Mouse (Mus musculus) T-cell, adult 2 months (primary cell): ENCODE data around the gene Usp10.

Experiments
- DNase-seq: peaks from one replicate; pipeline ENCODE4 v3.0.0; 2022; ENCODE audit warnings: low spot score

Gene Usp10

DNA sequence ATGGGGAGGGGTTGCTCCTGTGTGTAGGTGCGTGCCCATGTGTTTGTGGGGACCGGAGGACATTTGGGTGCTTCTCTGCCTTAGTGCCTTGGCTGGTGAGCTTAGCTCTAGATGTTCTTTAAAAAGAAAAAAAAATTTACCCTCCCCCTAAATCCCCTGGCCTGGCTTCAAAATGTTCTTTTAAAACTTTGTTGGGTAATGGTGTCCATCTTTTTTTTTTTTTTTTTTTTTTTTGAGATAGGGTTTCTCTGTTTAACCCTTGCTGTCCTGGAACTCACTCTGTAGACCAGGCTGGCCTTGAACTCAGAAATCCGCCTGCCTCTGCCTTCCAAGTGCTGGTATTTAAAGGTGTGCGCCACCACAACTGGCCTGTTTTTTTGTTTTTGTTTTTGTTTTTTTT lies 5.1 kb downstream of the Usp10 start:
- DNase-seq: no peak

DNA sequence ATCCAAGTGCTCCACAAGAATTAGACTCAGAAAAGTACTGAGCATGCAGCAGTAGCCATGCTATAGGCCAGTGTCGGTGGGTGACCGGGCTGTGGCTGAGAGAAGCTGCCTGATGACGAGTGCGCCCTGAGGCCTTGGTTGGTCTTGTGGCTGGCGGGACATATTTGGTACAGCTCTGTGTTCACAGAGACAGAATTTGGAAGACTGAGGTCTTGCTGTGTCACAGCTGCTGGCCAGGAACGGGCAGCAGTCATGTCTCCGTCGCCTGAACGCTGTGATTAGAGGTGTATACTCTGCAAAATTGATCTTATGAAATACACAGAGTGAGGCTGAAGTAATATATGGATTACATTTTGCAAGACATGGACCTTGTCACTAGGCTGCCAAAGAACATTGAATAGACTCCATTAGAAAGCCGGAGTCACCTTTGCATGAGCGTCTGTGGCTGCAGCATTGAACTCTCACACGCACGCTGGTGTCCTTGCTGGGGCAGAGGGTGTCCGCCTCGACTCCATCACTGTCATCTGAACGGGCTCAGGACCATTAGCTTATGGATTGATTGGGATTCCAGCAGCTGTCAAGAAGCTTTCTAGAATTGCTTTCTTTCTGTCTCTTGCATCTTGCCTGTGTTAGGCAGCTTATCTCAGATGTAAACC lies 6.2 kb downstream of the Usp10 start:
- no peak for DNase-seq

- DNase-seq: no peak
Observed at GRCm38 (mm10) chr8:119917415-119917814, 7.3 kb downstream of the Usp10 start.

- DNase-seq: no peak
Observed at GRCm38 (mm10) chr8:119918155-119918567, 8.0 kb downstream of the Usp10 start.

DNA sequence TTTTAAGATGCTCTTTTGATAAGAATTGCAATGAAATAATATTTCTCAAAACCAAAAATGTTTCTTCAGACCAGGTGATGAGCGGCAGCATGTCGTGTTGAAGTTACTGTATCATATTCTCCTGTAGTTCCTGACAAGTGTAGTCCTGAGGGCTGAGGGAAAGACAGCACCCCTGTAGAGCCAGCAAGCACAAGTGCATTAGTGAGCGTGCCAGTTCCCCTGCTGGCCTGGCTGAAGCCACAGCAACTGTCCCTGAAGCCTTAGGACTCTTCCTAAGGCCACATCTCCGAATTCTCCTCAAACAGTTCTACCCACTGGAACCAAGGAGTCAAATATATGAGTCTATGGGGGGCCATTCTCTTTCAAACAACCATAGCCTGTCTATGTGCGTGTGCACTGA lies 13.1 kb downstream of the Usp10 start:
- no peak for DNase-seq

DNA sequence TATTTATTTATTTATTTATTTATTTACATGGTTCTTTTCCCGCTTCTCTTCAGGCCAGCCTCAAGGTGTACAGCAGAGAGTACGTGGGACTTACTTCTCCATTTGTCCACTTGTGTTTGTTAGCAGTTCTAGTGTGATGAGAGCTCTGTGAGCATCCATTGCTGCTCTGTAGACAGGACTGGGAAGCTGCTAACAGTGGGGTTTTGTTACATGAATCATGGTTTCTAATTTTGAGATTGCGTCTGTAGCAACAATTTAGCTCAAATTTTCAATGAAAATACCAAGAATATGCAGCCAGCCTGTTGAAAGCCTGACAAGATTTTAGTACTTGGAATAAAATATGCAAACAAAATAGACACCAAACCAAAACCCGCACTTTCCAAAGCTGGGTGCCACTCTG lies 15.3 kb downstream of the Usp10 start:
- no peak for DNase-seq

DNA sequence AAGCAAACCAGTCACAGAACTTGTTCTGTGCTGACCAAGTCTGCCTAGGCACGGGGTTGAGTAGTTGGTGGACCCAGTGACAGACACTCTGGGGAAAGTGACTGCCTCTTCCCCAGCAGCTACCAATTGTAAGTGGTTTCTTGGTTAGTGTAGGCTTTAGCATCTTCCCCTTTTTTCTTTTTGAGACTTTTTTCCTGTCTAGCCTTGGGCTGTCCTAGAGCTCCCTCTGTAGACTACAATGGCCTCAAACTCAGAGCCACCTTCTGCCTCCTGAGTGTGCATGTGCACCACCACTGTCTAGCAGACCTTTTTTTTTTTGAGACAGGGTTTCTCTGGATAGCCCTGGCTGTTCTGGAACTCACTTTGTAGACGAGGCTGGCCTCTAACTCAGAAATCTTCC lies 16.3 kb downstream of the Usp10 start:
- peak; percentile 47 for DNase-seq

DNA sequence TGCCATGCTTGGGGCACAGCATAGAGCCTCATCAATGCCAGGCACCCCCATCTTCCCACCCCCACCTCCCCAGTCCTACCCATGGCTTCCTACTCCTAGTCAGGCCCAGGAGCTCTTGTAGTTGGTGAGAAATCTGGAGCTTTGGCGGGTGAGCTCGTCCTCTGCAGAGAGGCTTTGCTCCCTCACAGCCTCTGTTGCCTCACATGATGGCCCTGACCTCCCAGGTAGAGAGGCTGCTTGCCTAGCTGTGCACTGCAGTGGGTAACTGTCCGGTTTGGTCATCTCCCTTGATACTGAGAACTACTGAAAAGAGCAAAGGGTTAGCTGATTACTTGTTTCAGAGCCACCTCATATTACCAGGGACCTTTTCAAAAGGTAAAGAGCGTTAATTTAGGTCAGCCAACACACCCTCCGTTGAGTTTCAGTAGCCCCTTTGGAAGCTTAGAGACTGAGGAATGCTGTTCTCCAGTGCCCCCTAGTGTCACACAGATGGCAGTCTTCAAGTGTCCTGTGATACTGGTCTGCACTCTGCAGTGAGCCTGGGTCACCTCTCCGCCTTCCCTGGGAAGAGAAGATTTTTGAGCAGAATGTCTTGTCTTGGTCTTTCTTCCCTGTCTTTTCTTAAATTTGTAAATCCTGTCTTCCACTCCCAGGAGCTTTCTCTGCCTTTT lies 17.4 kb downstream of the Usp10 start:
- peak; percentile 23 for DNase-seq

GRCm38 (mm10) chr8:119931317-119931716 lies 21.2 kb downstream of the Usp10 start:
- DNase-seq: no peak

DNA sequence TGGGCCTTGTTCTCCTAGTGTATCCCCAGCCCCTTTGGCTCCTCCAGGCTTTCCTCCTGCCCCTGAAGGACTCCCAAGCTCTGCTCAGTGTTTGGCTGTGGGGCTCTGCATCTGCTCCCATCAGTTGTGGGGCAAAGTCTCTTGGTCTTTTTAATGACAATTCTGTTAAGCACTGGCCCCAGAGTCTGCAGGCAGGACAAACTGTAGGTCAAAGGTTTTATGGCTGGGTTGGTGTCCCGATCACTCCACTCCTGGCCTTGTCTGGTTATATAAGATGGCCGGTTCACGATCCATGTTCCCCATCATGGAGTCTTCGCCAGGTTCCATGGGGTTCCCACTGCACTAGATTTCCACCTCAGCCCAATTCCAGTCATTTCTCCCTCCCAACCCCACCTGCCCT lies 23.5 kb downstream of the Usp10 start:
- DNase-seq: no peak

DNA sequence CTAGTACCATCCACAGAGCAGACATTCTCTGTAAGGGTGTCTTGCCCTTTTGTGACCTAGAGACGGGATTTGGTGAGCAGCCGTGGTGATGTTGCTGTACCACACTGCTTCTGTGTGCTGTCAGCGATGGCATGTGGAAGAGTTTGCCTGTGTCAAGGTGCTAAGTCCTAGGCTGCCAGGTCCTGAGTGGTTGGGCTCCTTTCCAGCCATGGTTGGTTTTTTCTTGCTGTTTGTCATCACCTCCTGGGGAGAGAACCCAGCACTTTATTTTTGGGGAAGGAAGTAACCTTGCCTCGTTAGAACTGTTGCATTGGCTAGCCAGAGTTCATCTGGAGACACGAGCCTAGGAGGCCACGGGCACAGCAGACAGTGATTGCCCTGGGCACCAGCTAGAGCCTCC lies 25.4 kb downstream of the Usp10 start:
- DNase-seq: no peak

DNA sequence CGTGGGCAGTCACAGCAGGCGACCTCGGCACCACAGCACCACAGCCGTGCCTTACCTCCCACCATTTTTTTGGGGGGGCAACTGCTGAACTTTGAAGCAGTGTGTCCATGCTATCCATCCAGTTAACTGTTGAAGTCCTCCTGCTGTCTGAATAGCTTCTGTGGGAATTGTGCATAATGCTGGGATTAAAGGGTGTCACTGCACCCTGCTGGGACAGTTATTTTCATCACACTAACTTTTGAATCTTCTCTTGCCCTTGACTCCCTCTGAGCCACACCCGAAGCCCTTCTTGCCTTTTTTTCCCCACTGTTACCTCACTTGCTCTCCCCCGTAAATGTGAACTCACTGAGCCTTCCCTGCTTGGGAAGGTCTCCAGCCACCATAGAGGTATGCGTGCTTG lies 28.3 kb downstream of the Usp10 start:
- DNase-seq: no peak

DNA sequence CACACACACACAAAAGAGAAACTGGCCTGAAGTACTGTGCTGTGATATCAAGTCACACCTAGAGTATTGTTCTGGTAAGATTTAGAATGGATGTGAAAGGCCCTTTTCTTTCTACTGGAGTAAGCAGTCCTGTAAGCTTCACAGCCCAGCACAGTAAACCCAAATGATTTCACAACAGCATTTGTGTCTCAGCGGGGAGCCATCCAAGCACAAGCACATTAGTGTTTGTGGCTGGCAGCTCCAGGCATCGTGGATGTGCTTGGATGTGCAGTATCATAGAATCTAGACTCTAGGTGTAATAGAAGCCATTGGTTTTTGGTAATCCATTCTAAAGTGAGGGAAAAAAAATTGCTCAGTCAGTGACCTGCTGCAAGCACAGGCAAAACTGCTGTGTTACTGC lies 29.2 kb downstream of the Usp10 start:
- no peak for DNase-seq

DNA sequence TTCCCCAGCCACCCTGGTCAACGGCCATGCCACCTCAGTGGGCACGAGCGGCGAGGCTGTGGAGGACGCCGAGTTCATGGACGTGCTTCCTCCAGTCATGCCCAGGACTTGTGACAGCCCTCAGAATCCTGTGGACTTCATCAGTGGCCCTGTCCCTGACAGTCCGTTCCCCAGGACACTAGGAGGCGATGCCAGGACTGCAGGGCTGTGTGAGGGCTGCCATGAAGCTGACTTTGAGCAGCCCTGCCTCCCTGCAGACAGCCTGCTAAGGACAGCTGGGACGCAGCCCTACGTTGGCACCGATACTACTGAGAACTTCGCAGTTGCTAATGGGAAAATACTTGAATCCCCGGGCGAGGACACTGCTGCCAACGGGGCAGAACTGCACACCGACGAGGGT lies 31.3 kb downstream of the Usp10 start:
- DNase-seq: no peak

- no peak for DNase-seq
Observed at GRCm38 (mm10) chr8:119943616-119944015, 33.5 kb downstream of the Usp10 start.

DNA sequence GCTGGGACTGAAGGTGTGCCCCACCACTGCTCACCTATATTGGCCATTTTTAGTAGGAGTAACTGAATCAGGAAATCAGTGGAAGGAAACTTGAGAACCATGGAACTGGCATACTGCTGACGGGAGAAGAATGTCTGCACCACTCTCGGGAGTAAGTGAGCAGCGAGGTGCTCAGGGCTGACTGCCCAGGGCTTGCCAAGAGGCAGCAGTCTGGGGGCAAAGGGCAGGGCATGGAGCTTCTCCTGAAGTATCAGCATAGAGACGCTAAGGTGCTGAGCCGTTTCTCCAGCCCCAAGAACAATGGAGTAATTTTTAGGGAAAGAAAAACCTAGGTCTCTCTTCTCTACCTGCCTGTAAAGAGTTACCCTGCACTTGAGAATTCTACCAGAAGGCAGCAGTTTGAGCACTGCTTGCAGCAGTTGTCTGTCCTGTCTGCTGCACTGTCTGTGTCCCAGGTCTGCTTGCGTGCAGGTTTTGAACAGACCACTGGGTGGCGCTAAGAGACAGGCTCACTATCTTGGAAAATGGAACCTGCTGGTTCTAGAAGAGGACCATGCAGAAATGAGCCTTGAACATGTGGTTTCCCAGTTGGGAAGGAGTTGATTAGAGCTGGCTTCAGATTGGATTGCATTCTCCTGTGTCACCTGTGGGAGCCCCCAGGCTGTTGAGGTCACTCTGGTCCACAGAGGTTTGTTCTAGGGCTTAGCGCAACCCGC lies 34.1 kb downstream of the Usp10 start:
- peak; percentile 57 for DNase-seq

- DNase-seq: peak; percentile 71
Observed at GRCm38 (mm10) chr8:119946326-119946865, 36.2 kb downstream of the Usp10 start.

- DNase-seq: no peak
Observed at GRCm38 (mm10) chr8:119947653-119948052, 37.5 kb downstream of the Usp10 start.

GRCm38 (mm10) chr8:119948340-119948739 lies 38.2 kb downstream of the Usp10 start:
- DNase-seq: peak; percentile 58

DNA sequence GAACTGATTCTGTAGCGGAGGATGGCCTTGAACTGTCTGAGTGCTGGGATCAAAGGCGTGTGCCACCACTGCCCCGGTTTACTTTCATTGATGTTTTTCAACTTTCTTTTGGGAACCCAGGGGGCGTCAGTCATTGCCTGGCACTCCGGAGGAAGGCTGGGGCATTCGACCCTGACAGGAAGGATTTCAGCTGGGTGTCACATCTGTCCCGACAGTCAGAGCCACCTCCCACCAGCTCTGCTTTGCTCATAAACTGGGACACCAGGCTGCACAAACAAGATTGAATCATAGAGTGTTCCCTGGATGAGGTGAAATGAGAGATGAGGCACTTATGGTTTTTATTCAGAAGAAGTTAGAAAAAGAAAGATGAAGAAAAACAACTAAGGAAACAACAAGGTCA lies 42.1 kb downstream of the Usp10 start:
- no peak for DNase-seq

DNA sequence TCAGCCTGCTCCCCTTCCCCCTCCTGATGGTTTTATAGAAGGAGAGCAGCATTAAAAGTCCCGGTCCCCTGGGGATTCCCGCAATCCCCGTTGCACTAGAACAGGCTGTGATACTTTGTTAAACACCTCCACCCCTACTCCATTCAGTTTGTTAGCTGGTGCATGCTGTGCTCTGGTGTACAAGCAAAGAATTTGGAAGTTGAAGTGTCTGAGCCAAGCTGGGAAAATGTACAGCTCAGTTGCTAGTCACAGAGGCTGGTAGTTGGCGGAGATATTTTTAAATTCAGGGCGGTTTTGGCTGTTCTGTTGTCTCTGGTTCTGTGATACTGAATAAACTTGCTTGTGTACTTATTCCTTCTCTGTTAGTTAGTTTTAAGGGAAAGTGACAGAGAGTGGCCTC lies 42.6 kb downstream of the Usp10 start:
- no peak for DNase-seq

GRCm38 (mm10) chr8:119955333-119955732 lies 45.2 kb downstream of the Usp10 start:
- DNase-seq: no peak

DNA sequence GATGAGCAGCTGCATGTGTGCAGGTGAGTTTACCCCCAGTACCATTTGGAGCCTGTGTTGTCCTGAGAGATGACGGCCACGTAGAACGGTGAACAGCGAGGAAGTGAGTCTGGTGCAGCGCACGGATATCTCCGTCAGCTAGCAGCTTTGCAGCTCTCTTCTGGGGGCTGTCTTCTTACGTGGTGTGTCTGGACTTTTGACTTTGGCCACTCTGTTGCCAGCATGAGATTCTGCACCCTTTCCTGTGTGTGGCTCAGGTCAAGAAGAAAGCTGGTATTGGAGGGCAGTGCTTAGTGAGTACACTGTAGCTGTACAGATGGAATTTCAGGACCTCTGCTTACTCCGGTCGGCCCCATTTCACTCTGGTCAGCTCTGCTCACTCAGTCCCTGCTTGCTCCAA lies 47.9 kb downstream of the Usp10 start:
- DNase-seq: no peak
